Mouse (Mus musculus) CH12.LX (cell line): ENCODE measurements around the gene Bmp8b.

ENCODE experiments used
- CHD2 ChIP-seq: IDR thresholded peaks from 2 replicates; pipeline ENCODE4 v1.6.1; 2011; ENCODE audit warnings: low read length, improper control_type of control experiment
- CTCF ChIP-seq, 2 experiments: IDR thresholded peaks in 1 of 2; conservative IDR thresholded peaks in 1 of 2; 2 replicates each; pipeline ENCODE4 v1.5.1; 2011 to 2012; ENCODE audit warnings: low read depth in 2 of 2, low read length in 2 of 2, improper control_type of control experiment in 1 of 2, inconsistent platforms in 1 of 2, mild to moderate bottlenecking in 1 of 2, moderate library complexity in 1 of 2
- NRF1 ChIP-seq: IDR thresholded peaks from 2 replicates; pipeline ENCODE4 v1.6.1; 2014; ENCODE audit warnings: low read depth, mild to moderate bottlenecking, inconsistent platforms, low read length, improper control_type of control experiment, moderate library complexity
- POLR2A ChIP-seq: IDR thresholded peaks from 2 replicates; pipeline ENCODE4 v1.6.1; 2011; ENCODE audit warnings: low read depth, mild to moderate bottlenecking, improper control_type of control experiment, low read length
- POLR2AphosphoS2 ChIP-seq: IDR thresholded peaks from 2 replicates; pipeline ENCODE4 v1.6.1; 2011; ENCODE audit warnings: low read depth, low read length, improper control_type of control experiment

GRCm38 (mm10) chr4:123056560-123057109 is 48.3 kb upstream of the Bmp8b start:
- no peak for TF ChIP-seq CTCF (conservative IDR thresholded peaks at IDR 0.05 in 1 of 2, IDR thresholded peaks at IDR 0.05 in 1 of 2; ENCODE audit: low read depth in 2 of 2, low read length in 2 of 2)
- TF ChIP-seq NRF1: no peak
- no peak for TF ChIP-seq POLR2A
- TF ChIP-seq CHD2: no peak
- no peak for TF ChIP-seq POLR2AphosphoS2
